Mouse (Mus musculus): Measurements from ENCODE around the gene Pfdn5. TPM values are rescaled to one million over a fixed set of nuclear protein-coding genes. Genes with fewer than 3 reads are reported as not detected.

The Pfdn5 gene
- polyA plus RNA-seq (2012; rRNA removed): 51.9 and 63.6 TPM in 2 replicates

- Histone ChIP-seq H3K36me3 (ENCODE audit: control insufficient read depth, insufficient read depth, low read length) (peaks cover 5% of the 10 kb centered on the region; the same call in 1 of the 2 replicates), H3K27ac (ENCODE audit: insufficient read depth, low read length) (peak within 1 kb of the TSS; percentile 67; the same call in 1 of the 2 replicates), H3K4me1 (ENCODE audit: control insufficient read depth, insufficient read depth, insufficient read length) (peaks cover 2% of the 10 kb centered on the region; the same call in 1 of the 2 replicates), H3K4me3 (ENCODE audit: extremely low read depth, insufficient read depth, insufficient read length) (peak within 1 kb of the TSS; percentile 84), H3K27me3 (ENCODE audit: control insufficient read depth, insufficient read depth, low read length) (no peaks in the 10 kb centered on the region)
- DNase-seq (ENCODE audit: low read depth in 1 of 2, low spot score in 2 of 2): peak; percentile 73 to 87
- TF ChIP-seq POLR2A (IDR thresholded peaks at IDR 0.05; ENCODE audit: low read depth, low read length) (peak; percentile 31; the same call in 1 of the 2 replicates), CTCF (IDR thresholded peaks at IDR 0.05; ENCODE audit: extremely low read depth, insufficient read depth, insufficient read length, insufficient replicate concordance) (0 out of 2 replicates have a peak, but pooled peaks have one; percentile 25)
- under 1% methylated on average over 40 of the region's 40 CpGs for WGBS
Observed at GRCm38 (mm10) chr15:102326022-102326576, at the start of gene Pfdn5. Gene Pfdn5, plus strand, starts transcription at chr15:102326116.

GRCm38 (mm10) chr15:102278726-102279091 lies 47.2 kb upstream of the Pfdn5 start:
- no peaks in the 10 kb centered on the region for H3K27me3 ChIP-seq (ENCODE audit: control insufficient read depth, insufficient read depth, low read length)
- H3K27ac ChIP-seq (ENCODE audit: insufficient read depth, low read length): peak overlapping the region; percentile 55
- peaks cover 4% of the 10 kb centered on the region; the same call in 1 of the 2 replicates for H3K36me3 ChIP-seq (ENCODE audit: control insufficient read depth, insufficient read depth, low read length)
- H3K4me3 ChIP-seq (ENCODE audit: extremely low read depth, insufficient read depth, insufficient read length): peak overlapping the region; percentile 63
- H3K4me1 ChIP-seq (ENCODE audit: control insufficient read depth, insufficient read depth, insufficient read length): peaks cover 11% of the 10 kb centered on the region
- 35% methylated on average over 7 of the region's 7 CpGs for WGBS
- no peak for DNase-seq (ENCODE audit: low read depth in 1 of 2, low spot score in 2 of 2)
- TF ChIP-seq CTCF (IDR thresholded peaks at IDR 0.05; ENCODE audit: extremely low read depth, insufficient read depth, insufficient read length, insufficient replicate concordance) (no peak), POLR2A (IDR thresholded peaks at IDR 0.05; ENCODE audit: low read depth, low read length) (no peak)

GRCm38 (mm10) chr15:102279092-102279782 lies 46.7 kb upstream of the Pfdn5 start, which contains the start of gene Mfsd5:
Gene Mfsd5, plus strand, starts transcription at chr15:102279454.
- Histone ChIP-seq H3K27ac (ENCODE audit: insufficient read depth, low read length) (peak within 1 kb of the TSS; percentile 80), H3K4me1 (ENCODE audit: control insufficient read depth, insufficient read depth, insufficient read length) (peaks cover 11% of the 10 kb centered on the region), H3K27me3 (ENCODE audit: control insufficient read depth, insufficient read depth, low read length) (no peaks in the 10 kb centered on the region), H3K36me3 (ENCODE audit: control insufficient read depth, insufficient read depth, low read length) (peaks cover 4% of the 10 kb centered on the region; the same call in 1 of the 2 replicates), H3K4me3 (ENCODE audit: extremely low read depth, insufficient read depth, insufficient read length) (peak within 1 kb of the TSS; percentile 92)
- peak; percentile 83 for TF ChIP-seq POLR2A (IDR thresholded peaks at IDR 0.05; ENCODE audit: low read depth, low read length)
- no peak for TF ChIP-seq CTCF (IDR thresholded peaks at IDR 0.05; ENCODE audit: extremely low read depth, insufficient read depth, insufficient read length, insufficient replicate concordance)
- DNase-seq (ENCODE audit: low read depth in 1 of 2, low spot score in 2 of 2): peak; percentile 76 to 77
- 1% methylated on average over 65 of the region's 65 CpGs for WGBS

- 27% methylated on average over 13 of the region's 13 CpGs for WGBS
- Histone ChIP-seq H3K36me3 (ENCODE audit: control insufficient read depth, insufficient read depth, low read length) (peaks cover 4% of the 10 kb centered on the region; the same call in 1 of the 2 replicates), H3K4me1 (ENCODE audit: control insufficient read depth, insufficient read depth, insufficient read length) (peaks cover 11% of the 10 kb centered on the region), H3K27me3 (ENCODE audit: control insufficient read depth, insufficient read depth, low read length) (no peaks in the 10 kb centered on the region), H3K4me3 (ENCODE audit: extremely low read depth, insufficient read depth, insufficient read length) (peak overlapping the region; percentile 92), H3K27ac (ENCODE audit: insufficient read depth, low read length) (peak overlapping the region; percentile 80)
- TF ChIP-seq POLR2A (IDR thresholded peaks at IDR 0.05; ENCODE audit: low read depth, low read length) (no peak), CTCF (IDR thresholded peaks at IDR 0.05; ENCODE audit: extremely low read depth, insufficient read depth, insufficient read length, insufficient replicate concordance) (no peak)
- no peak for DNase-seq (ENCODE audit: low read depth in 1 of 2, low spot score in 2 of 2)
Observed at GRCm38 (mm10) chr15:102279783-102280520, 46.0 kb upstream of the Pfdn5 start.

GRCm38 (mm10) chr15:102280623-102281022 lies 45.3 kb upstream of the Pfdn5 start:
- Histone ChIP-seq H3K27ac (ENCODE audit: insufficient read depth, low read length) (no peak overlapping the region), H3K27me3 (ENCODE audit: control insufficient read depth, insufficient read depth, low read length) (no peaks in the 10 kb centered on the region), H3K4me1 (ENCODE audit: control insufficient read depth, insufficient read depth, insufficient read length) (peaks cover 11% of the 10 kb centered on the region), H3K4me3 (ENCODE audit: extremely low read depth, insufficient read depth, insufficient read length) (no peak overlapping the region), H3K36me3 (ENCODE audit: control insufficient read depth, insufficient read depth, low read length) (peaks cover 4% of the 10 kb centered on the region; the same call in 1 of the 2 replicates)
- 94% methylated on average over 19 of the region's 19 CpGs for WGBS
- DNase-seq (ENCODE audit: low read depth in 1 of 2, low spot score in 2 of 2): no peak
- TF ChIP-seq CTCF (IDR thresholded peaks at IDR 0.05; ENCODE audit: extremely low read depth, insufficient read depth, insufficient read length, insufficient replicate concordance) (no peak), POLR2A (IDR thresholded peaks at IDR 0.05; ENCODE audit: low read depth, low read length) (no peak)

- H3K4me1 ChIP-seq (ENCODE audit: control insufficient read depth, insufficient read depth, insufficient read length): peaks cover 11% of the 10 kb centered on the region
- TF ChIP-seq POLR2A (IDR thresholded peaks at IDR 0.05; ENCODE audit: low read depth, low read length) (no peak), CTCF (IDR thresholded peaks at IDR 0.05; ENCODE audit: extremely low read depth, insufficient read depth, insufficient read length, insufficient replicate concordance) (no peak)
- no peak overlapping the region for H3K4me3 ChIP-seq (ENCODE audit: extremely low read depth, insufficient read depth, insufficient read length)
- H3K27ac ChIP-seq (ENCODE audit: insufficient read depth, low read length): no peak overlapping the region
- H3K36me3 ChIP-seq (ENCODE audit: control insufficient read depth, insufficient read depth, low read length): peaks cover 4% of the 10 kb centered on the region; the same call in 1 of the 2 replicates
- no peaks in the 10 kb centered on the region for H3K27me3 ChIP-seq (ENCODE audit: control insufficient read depth, insufficient read depth, low read length)
- WGBS: 69% methylated on average over 8 of the region's 8 CpGs
- no peak for DNase-seq (ENCODE audit: low read depth in 1 of 2, low spot score in 2 of 2)
Observed at GRCm38 (mm10) chr15:102282463-102283292, 43.2 kb upstream of the Pfdn5 start.
